Mouse (Mus musculus): ENCODE measurements around the gene Mamdc2.

Gene Mamdc2

DNA sequence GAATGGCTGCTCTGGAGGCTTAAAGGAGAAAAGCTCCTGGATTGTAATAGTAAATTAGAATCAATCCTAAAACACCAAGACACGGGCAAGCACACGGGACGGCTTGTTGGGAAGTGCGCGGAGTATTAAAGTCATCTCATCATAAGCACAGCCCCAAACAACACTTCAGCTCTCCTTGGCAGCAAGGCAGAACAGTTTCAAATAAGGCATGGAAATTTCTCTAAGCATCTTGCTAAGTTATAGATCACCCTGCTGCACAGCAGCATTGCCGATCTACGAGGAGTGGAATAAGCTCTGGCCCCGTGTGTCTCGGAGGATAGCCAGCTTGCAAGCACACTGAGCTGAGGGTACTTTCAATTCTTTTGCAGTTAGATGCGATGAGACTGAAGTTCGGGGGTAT lies 13.8 kb downstream of the Mamdc2 start:
- DNase-seq: no peak

DNA sequence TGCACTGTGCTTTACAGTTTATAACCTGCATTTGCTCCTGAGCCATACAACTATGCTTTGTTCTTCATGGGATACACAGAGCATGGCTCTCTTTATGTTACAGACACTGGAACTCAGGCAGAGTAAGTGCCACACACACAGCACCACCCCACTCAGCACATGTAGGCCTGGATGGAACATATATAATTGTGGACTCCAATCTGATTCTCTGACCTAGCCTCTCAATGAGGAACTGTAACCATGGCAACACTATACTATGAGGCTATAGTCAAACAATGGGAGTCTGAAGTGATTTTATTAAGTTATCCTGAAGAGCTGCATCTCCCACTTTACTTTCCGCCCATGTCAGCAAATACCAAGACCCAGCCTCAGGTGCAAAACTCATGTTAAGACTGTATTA lies 30.6 kb downstream of the Mamdc2 start:
- no peak for DNase-seq

DNA sequence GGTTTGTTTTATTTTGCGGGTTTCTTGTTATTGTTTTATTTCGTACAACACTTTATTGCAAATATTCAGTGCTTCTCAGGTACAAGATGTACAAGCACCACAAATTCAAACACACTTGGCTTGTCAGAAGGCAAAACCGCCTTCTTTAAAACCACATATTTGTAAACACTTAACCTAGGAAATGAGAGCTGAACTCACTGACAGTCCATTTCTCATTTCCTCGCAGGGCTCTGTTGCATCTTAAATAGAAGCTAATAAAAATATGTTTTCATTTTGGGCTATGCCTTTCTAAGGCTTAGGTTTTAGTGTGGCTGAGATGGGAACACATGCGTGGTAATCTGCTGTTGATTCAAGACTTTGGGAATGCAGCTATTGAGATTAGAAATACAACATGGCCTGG lies 37.4 kb downstream of the Mamdc2 start:
- no peak for DNase-seq

DNA sequence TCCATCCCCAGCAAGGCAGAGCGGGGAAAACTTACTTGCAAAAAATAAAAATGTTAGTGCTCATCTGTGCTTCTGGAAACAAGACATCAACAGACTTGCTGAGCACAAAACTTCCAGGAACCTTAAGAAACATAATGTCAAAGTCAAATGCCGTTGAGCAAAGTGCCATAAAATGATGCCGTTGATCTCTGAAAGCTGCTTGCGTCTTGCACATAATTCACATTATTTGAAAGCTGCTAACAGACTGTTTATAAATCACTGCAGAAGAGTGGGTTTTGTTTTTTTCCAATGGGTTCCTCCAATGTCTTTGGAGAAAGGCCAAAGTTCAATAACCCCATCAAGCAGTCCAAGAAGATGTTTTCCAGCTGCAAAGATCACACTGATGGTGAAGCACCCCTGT lies 37.9 kb downstream of the Mamdc2 start:
- no peak for DNase-seq

DNA sequence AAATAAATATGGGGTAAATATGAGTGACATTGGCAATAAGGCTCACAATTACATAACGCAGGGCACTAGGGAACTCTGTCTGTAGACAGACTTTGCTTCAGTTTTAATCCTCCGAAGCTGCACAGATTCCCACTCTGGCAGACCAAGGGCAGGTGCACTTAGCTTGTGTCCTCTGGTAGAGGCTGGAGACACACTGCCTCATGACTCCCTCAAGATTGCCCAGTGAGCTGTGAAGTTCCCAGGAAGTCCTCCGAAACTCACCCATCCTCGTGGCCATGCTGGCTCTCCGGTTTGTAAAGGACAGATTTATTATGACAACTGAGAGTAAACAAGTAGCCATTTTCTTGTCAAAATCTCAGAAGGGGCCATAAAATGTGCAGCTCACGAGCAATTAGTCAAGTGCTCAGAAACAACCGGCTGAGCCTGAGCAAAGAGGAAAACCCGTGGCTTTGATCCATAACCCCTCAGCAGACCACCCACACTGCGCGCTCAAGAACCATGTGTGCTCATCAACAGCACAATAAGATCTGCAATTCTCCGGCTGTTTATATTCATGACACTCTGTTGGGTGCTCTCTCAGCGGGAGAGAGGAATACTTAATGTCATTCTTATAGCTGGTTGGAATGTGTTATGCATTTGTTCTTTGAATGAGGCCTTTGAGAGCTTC lies 46.6 kb downstream of the Mamdc2 start:
- peak; percentile 32 for DNase-seq

DNA sequence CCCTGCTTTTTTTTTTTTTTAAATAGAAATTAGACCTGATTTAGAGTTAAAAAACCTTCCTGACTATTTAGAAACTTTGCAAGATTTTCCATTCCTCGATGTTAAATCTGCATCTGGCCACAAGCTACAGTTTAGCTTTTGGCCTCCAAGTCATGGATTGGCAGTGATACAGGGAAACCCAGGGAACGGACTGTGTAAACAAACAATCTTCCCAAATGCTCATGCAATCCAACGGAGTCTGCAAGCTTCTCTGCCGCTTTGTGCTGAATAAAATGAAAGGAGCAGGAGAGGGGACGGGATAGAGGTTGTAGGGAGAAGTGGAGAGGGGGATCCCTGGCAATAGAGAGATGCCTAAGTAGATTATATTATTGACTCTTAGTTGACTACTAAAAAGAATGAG lies 47.8 kb downstream of the Mamdc2 start:
- DNase-seq: peak; percentile 61

DNA sequence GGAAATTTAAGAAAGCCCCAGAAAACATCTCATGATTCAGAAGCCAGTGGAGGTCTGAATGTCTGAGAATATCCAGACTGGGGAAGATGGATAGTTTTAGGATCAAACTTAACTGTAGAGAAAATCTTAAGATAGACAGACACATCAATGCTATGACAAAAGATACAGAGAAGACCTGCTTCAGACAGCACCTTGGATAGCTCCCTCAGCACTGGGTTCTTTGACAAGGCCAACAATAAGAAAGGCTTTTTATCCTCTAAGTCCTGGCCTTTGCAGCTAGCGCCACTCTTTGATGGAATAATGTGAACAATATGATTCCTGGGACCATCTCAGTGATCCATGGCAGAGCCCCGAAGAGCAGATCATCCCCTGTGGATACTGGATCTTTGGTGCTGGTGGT lies 52.3 kb downstream of the Mamdc2 start:
- no peak for DNase-seq

DNA sequence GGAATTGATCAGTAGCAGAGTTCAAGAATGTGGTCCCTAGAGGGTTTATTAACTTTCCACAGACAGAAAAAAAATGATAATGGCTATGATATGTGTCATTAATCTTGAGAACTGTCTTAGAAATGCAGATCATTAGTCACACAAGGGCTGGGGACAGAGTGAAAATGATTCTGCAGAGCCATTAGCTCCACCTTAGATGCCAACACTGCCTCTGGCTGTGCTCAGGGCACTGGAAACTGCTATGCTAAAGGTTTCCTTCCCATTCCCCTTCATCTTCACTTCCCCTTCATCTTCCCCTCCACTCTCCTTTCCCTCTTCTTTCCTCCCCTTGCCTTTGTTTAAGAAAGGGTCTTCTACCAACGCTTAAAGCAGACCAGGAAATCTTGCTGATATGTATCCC lies 53.6 kb downstream of the Mamdc2 start:
- DNase-seq: no peak

DNA sequence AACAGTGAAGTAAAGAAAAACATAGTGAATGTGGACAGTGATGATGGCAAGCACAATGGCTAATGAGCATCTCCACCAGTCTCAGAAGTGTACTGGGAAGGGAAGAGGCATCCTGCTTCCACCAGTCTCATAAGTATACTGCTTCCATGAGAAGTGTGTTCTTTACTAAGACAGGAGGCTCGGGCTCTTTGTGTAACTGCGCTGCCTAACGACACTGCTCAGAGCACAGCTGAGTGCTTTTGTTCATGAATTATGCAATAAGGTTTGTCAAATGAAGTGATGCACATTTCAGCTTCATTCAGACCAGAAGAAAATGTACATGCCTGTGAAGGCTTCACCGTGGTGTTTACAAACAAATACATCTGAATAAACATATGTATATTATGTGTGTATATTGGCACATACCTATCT lies 59.4 kb downstream of the Mamdc2 start:
- no peak for DNase-seq

DNA sequence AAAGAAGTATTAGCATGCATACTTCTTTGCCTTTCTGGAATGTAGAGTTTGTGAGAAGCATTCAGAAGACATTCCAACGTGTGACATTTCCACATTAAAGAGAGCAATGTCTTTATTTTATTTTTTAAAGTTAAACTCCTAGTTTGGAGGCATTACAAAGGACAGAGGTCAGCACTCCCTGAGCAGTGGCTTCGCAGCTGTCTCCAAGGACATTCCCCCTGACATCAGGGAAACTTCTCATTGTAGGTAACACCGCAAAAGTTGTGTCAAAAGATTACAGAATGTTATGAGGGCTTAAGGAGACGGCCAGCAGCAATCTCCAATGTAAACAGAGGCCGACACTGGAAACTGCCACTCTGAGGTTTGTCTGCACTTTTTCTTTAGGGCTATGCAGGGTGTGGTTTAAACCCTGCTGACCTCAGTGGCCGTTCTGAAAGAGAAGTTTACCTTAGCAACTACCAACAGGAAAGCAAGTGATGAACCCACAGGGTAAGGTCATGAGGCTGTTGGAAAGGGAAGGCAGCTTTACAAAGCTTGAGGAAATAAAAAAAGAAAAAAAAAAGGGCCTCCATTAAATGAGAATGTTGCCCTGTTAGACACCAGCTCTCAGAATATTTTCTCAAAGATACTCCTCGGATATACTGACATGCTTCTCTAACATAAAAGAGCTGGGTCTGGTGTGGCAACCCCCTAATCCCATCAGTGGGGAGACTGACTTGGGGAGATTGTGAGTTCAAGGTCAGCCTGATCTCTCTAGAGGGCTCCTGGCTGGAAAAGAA lies 60.0 kb downstream of the Mamdc2 start:
- DNase-seq: no peak

DNA sequence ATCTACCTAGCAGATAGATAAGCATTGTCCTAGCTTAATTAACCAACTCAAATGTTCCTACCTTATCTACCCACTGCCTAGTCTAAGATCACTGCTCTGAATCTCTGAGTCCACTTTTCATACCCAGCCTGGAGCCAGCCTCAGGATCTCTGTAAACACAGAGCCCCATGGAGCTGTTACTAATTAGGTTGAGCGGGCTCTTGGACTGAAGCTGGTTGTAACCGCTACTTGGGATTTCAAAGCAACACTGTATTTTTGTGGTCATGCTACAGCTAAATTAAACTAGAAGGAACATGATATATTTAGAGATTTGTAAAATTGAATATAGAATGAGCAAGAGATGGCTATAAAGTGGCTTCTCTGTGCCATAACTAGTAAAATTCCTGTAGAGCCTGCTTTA lies 65.8 kb downstream of the Mamdc2 start:
- DNase-seq: no peak

DNA sequence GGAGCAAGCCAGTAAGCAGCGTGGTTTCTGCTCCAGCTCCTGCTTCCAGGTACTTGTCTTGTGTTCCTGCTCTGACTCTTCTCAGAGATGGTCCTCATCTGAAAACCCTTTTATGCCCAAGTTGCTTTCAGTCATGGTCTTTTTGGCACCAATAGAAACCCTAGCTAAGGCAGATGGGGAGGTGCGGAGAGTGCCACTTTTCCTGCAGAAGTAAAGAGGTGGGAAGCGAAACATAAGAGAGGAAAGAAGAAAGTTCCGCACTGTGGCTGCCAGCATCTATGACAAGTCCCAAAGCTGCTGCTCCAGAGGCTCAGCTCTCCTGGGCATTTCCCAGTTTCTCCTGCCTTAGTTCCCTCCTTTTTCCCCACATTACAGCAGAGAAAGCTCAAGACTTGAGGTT lies 67.3 kb downstream of the Mamdc2 start:
- no peak for DNase-seq

DNA sequence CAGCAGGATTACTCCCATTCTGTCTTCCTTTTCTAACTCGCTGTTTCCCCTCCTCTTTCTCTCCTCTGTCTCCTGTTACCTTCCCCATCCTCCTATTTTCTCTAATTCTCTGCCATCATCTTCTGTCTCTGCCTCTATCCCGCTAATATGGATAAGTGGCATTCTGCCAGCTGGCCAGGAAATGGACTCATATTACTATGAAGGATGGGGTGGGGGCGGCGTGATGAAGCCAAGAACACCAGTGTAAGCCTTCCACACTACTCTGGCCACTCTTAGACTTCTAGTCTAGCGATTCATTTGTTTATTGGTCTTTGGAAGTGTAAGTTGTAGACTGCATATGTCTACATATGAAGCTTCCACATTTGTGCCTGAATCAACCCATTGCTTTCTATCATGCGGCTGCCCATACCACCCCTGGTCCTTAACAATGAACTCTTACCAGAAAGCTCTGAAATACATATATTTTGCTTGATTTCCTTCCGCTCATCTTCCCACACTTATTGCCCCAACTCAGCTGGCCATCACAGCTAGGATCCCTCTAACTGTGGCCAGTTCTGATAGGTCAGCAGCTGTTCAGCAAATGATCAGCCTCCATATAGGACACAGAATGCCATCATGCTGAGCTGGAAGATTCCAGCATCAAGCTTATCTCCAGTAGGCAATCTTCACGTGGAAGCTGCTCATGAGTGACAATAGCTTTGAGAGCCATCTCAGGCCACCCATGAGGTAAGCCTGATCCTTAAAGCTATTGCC lies 68.3 kb downstream of the Mamdc2 start:
- no peak for DNase-seq

DNA sequence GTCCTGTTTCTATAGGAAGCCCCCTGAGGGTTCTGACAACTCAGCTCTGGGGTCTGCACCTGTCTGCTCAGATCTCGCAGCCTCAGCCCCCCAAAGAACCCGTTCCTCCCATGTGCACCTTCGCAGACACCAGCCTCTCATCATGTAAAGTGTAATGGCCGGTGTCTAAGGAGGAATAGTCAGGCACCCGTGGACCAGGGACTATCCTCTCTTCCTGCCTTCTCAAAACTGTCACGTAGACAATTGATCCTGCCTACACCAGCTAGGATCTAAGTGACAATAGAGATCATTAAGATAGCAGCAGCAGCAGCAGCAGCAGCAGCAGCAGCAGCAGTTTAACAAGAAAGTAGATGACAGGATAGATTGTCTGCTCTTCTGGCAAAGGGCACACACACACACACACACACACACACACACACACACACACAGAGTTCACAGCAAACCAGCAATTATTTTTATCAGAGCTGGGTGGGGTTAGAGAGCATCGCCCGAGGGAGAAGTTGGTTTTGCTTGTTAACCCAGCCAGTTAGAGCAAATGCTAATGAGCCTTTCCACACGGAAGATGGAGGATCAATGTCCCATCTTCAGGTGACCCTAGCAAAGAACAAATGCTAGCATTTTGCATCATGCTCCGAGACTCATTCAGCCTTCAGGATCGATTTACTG lies 71.6 kb downstream of the Mamdc2 start:
- DNase-seq: no peak

DNA sequence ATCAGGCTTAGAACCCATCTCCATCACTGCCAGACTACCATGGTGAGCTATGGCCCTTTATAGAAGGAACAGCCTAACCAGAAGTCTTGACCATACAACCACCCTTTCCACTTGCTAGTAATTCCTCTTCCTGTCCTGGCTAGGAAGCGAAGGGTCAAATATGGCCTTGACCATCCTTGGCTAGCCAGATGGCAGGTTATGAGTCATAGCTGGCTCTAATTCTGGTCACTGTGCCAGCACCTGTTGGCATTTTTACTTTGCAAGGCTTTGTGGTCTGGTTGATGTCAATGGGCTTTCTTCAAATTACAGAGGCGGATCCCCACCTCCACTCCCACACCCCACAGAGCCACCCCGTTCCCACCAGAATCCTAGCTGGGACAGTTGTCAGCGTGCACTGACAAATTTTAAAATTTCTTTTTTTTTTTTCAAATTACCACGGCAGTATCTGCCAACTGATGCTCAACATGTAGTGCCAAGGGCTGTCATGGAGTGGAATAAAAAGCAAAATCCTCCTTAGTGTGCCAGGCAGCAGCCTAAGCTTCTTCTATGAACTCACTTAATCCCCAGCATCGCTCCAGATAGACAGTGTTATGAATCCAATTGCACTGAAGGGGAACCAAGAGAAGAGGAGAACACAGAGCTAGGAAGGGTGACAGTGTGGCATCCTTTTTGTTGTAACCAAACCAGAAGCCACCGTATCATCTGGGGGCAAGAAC lies 73.1 kb downstream of the Mamdc2 start:
- no peak for DNase-seq

DNA sequence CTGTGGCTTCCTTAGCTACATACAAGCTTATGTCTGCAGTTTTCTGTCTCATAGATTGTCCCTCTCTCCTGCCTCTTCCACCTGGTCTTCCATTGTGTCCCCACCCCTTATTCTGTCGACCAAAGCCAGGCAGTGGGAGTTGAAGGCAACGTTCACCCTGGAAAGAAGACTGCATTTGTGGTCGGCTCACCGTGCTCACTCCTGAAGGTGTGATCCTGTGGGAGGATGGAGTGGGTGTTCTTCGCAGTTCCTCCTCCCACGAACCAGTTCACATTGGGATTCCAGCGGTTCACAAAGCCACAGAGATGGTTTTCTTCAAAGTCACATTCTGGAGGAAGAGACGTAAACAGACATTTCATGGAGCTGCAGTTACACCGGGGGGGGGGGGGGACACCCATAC lies 74.5 kb downstream of the Mamdc2 start:
- no peak for DNase-seq

DNA sequence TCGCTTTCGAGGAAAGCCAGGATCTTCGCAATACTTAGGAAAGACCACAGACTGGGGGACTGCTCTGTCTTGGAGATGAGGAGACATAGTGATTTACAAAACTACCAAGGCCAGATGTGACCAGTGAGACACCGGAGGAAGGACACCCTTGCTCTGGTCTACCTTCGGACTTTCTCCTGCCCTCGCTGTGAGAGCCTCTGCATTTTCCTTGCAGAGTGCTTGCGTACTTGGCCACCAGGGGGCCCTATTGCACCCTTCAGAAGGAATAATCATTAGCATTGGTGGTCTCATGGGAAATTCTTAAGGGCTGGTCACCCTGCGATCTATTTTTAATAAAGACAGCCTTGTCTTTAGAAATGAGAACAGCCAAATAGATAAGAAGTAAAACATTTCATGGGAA lies 75.0 kb downstream of the Mamdc2 start:
- peak; percentile 63 for DNase-seq

DNA sequence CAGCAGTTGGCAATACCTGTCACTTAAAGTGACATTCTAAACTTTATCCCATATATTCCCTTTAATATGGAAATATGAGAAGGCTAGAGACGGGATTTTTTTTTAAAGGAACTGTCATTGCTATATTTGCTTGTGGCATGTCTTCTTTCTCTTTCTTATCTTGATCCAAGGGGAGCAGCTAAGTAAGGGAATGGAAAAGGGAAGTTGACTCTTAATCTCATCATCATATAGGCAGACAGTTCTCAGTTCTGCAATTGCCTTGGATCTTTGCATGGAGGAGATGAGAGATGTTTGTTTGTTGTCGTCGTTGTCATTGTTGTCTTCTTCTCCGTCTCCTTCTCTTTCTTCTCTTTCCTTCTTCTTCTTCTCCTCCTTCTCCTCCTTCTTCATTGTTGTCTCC lies 79.0 kb downstream of the Mamdc2 start:
- no peak for DNase-seq

DNA sequence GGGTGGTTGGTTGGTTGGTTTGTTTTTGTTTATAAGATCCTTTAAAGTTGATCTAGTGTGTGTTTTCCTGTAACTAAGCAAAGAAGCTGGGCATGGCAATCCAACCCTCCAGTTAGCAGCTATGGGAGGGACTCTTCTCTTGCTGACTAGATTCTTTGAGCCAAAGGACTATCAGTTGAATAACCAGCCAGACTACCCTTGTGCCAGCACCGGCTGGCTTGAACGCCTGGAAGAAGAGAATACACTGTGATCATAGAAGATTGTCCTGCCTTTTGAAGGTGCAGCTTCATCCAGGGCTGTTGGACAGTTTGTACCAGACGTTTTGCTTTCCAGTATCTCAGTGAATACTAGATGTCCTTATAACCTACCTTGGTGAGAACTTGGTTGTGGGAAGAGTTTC lies 86.2 kb downstream of the Mamdc2 start:
- no peak for DNase-seq

DNA sequence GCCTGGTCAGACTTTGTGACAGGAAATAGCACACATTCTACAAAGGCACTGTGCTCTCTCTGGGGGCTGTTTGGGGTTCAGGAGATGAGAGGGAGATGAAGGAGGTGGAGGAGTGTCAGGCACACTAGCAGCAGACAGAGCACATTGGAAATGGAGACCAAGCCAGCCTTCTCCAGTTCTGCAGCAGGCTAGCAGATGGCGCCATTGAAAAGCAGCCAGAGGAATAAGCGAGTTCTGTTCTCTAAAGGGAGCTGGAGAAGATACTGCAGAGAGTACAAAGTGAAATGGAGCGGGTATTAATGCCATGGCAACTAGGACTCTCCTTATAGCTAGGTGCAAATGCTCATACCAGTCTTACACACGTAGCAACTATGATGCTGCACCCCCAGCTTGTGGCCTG lies 87.1 kb downstream of the Mamdc2 start:
- DNase-seq: peak; percentile 13

DNA sequence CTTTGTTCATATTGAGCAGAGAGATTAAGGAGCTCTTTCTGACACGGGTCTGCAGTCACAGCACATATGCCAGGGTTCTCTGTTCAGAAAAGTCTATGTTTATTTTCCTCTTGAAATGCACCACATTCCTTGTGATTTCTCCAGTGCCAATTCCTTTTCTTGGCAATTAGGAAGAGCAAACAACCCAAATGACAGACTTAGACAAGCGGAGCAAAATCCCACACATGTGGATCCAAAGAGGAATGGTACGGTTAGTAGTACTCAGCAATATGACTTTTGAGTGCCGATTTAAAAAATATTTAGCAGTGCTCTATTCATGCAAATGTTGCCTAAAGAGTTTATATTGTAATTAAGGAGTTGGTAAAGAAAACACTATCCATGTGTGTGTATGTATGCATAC lies 87.7 kb downstream of the Mamdc2 start:
- no peak for DNase-seq

DNA sequence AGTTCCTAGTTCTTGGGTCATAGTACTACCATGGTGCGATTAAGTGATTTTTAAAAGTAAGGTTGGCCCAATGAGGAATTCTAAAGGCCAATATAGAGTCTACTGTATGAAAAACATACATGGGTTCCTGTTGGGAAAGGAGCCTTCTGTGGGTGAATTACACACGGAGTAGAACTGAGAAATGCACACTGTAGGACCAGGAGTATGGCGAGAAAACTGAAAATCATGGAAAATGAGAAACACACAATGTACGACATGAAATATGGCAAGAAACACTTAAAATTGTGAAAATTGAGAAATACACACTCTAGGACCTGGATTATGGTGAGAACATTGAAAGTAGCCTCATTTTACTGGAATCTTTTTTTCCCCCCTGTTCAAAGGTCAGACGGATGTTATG lies 91.0 kb downstream of the Mamdc2 start:
- DNase-seq: peak; percentile 43

DNA sequence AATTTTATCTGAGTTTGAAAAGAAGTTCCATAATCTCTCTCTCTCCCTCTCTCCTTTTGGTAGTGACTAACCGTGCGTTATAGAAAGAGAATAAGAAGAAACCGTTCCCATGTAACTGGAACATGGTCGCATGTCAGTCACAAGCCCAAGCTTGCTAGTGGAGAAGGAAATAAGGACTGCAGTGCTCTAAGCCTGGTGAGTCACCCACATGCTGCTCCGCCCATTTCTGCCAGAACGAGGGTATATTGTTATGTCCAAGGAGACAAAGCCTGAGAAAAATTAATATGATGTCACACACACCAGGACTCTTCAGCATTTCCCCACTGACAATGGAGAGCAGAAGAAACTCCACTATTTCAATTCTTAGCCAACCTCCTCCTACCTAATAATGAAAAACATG lies 93.5 kb downstream of the Mamdc2 start:
- DNase-seq: no peak

All from kidney, postnatal 14 days (tissue).